Mouse (Mus musculus): ENCODE measurements around the gene Abcc9. TPM values are rescaled to one million over a fixed set of nuclear protein-coding genes. Genes with fewer than 3 reads are reported as not detected.
"Not testable (repeated sequence)": the region's sequence is repeated elsewhere in the genome, so short reads cannot be mapped to it uniquely, and the experiment has no call there.

The Abcc9 gene
- total RNA-seq, 2 experiments from 2014 or later = 215 to 223 TPM

DNA sequence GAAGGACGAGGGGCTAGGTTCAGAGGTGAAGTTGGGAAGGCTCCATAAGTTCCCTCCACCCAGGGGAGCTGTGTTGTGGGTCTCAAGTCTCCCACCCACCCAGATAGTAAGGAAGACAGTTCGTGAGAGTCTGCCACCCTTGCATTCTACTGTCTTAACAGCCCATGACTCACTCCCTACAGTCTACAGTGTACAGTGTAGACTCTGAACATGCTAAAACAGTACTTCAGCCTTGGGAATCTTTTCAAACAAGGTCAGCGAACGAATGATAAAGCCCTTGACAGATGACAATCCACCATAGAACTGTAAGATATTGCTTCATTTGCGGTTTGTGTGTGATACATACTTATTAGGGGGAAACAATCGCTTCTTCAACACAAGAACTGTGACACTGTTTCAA, 8.6 kb upstream of the Abcc9 start:
- intact Hi-C loops (cut with DNase I) = no loop called here
- no peak for DNase-seq (ENCODE audit: low spot score)

DNA sequence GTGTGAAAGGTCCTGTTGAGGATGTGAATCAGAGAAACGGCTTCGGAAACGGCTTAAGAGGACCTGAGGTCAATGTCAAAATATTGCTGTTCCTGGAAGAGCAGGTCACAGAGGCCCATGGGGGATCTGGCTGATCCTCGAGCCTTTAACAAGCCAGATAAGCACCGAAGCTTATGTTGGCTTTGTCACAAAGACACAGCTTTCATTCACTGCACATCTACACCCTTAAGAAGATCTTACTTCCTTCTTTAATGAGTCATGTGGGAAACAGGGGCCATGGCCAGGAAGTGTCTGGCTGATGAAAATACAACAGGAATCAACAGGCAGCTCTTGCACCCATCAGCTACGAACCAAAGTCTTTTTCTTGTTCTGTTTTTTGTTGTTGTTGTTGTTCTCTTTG, 6.3 kb upstream of the Abcc9 start:
- intact Hi-C loops (cut with DNase I) = no loop called here
- DNase-seq (ENCODE audit: low spot score) = no peak

DNA sequence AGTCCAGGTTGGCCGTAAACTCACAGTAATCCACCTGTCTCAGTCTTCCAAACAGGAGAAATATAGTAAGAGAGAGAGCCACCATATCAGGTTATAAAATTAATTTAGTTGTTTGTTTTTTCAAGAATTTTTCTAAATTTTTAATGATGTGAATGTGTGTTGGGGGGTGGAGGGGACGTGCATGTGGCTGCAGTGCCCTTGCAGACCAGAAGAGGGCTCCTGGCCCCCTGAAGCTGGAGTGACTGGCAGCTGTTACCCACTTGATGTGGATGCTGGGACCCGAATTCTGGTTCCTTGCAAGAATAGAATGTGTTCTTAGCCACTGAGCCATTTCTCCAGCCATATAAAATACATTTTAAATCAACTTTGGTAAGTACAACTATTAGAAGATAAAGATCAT, 4.6 kb upstream of the Abcc9 start:
- DNase-seq (ENCODE audit: low spot score) = no peak
- intact Hi-C loops (cut with DNase I) = no loop called here

DNA sequence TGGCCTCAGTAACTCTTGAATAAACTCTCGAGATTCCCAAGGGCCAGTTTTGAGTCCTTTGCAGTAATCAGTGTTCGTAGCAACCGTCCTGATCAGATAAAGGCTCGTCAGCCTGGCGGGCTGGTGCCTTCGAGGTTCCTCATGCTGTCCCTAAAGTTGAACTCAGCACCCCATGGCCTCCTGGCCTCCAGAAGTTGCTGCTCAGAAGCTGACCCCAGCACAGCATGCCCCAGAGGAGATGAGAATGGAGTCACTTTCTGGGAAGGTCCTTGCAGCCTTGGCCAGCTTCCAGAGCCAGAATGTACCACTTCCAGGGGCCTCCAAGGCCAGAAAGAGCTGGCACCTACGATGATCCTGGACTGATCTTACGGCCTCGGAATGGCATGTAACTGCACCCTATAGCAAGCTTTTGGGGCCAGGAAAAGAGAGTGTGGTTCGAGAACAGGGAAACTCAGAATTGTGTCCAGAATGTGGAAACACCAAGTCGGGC, 1.4 kb upstream of the Abcc9 start:
- intact Hi-C loops (cut with DNase I) = no loop called here
- no peak for DNase-seq (ENCODE audit: low spot score)

- intact Hi-C loops (cut with DNase I) = no loop called here
- no peak for DNase-seq (ENCODE audit: low spot score)
These were observed 954 bp downstream of the Abcc9 start for GRCm38 (mm10) chr6:142701161-142701560.

GRCm38 (mm10) chr6:142700753-142701152, 1.4 kb downstream of the Abcc9 start:
- intact Hi-C loops (cut with DNase I) = no loop called here
- DNase-seq (ENCODE audit: low spot score) = no peak

DNA sequence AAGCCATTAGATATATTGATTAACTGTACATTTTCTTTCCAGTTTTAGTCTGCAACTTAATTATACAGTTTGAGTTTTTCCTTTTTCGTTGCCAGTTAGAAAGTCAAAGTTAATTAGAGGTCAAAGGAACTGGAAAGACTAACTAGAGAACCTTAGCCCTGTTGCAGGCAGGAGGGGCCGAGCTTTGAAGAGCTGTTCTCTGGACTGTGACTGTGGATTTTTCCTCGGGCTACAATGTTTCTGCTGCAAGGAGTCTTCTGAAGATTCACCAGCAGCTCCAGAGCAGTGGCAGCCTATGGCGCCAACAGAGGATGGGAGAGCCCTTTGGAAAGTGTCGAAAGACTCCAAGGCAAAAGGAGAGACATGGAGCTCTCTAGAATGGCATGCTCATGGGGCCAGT, 10.0 kb downstream of the Abcc9 start:
- intact Hi-C loops (cut with DNase I) = no loop called here
- DNase-seq (ENCODE audit: low spot score) = no peak

GRCm38 (mm10) chr6:142689673-142690072, 12.4 kb downstream of the Abcc9 start:
- no peak for DNase-seq (ENCODE audit: low spot score)
- intact Hi-C loops (cut with DNase I) = loop anchor here (2.0 kb wide), 1 partner anchor 21 kb away; no protein-coding TSS in a partner anchor

GRCm38 (mm10) chr6:142682985-142683691, 19.0 kb downstream of the Abcc9 start:
- DNase-seq (ENCODE audit: low spot score) = no peak
- intact Hi-C loops (cut with DNase I) = no loop called here

DNA sequence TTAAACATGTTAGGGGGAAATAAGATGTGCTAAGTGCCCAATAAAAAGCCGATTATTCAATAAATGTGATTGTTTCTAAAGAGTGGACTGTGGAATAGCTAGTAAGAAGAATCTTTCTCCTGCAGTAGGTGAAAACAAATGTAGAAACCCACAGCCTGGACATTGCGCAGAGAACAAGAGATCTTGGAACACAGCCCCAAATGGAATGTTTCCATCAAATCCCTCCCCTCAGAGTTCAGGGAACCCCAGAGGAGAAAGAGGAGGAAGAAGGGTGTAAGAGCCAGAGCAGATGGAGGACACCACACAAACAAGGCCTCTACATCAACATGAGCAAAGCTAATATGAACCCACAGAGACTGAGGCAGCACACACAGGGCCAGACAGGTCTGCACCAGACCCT, 32.1 kb downstream of the Abcc9 start:
- intact Hi-C loops (cut with DNase I) = no loop called here
- no peak for DNase-seq (ENCODE audit: low spot score)

GRCm38 (mm10) chr6:142669343-142669742, 32.8 kb downstream of the Abcc9 start:
- intact Hi-C loops (cut with DNase I) = loop anchor here (2.0 to 5.0 kb wide), 2 partner anchors 19 to 53 kb away; no protein-coding TSS in a partner anchor
- DNase-seq (ENCODE audit: low spot score) = no peak

GRCm38 (mm10) chr6:142668831-142669230, 33.3 kb downstream of the Abcc9 start:
- intact Hi-C loops (cut with DNase I) = loop anchor here (2.0 to 5.0 kb wide), 2 partner anchors 20 to 53 kb away; no protein-coding TSS in a partner anchor
- DNase-seq (ENCODE audit: low spot score) = no peak

DNA sequence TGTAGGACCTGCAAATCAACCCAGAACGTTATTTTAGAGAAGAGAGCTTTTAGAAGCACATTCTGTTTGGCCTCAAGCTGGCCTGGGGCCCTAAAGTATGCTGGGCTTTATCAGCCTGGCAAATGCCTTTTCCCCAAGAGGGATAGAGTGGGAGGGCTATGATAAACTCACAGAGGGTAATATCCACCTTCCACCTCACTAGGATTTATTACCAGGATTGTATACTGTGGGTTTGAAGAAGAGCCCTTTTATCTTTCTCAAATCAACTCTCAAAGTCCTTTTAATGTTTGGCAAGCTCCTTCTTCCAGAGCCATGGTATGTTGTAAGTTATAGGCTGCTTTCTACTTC, 33.7 kb downstream of the Abcc9 start:
- intact Hi-C loops (cut with DNase I) = loop anchor here (2.0 to 5.0 kb wide), 2 partner anchors 20 to 54 kb away; no protein-coding TSS in a partner anchor
- no peak for DNase-seq (ENCODE audit: low spot score)

- intact Hi-C loops (cut with DNase I) = loop anchor here (2.0 to 5.0 kb wide), 2 partner anchors 21 to 54 kb away; no protein-coding TSS in a partner anchor
- DNase-seq (ENCODE audit: low spot score) = peak; percentile 53
These were observed 34.3 kb downstream of the Abcc9 start for GRCm38 (mm10) chr6:142667701-142668418.

DNA sequence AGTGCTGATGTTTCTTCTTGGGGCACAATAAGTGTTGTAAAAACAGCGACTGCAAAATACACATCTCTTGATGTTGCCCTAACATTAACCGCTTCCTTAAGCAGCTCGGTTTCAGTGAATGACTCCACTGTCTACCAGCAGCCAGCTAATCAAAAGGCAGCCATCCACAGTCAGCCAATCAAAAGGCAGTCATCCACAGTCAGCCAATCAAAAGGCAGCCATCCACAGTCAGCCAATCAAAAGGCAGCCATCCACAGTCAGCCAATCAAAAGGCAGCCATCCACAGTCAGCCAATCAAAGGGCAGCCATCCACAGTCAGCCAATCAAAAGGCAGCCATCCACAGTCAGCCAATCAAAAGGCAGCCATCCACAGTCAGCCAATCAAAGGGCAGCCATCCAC, 40.1 kb downstream of the Abcc9 start:
- intact Hi-C loops (cut with DNase I); DNase-seq (ENCODE audit: low spot score): not testable (repeated sequence)

GRCm38 (mm10) chr6:142659038-142659437, 43.1 kb downstream of the Abcc9 start:
- DNase-seq (ENCODE audit: low spot score) = no peak
- intact Hi-C loops (cut with DNase I) = loop anchor here (5.0 kb wide), 1 partner anchor 132 kb away; no protein-coding TSS in a partner anchor

GRCm38 (mm10) chr6:142654561-142654960, 47.6 kb downstream of the Abcc9 start:
- intact Hi-C loops (cut with DNase I) = no loop called here
- DNase-seq (ENCODE audit: low spot score) = no peak

DNA sequence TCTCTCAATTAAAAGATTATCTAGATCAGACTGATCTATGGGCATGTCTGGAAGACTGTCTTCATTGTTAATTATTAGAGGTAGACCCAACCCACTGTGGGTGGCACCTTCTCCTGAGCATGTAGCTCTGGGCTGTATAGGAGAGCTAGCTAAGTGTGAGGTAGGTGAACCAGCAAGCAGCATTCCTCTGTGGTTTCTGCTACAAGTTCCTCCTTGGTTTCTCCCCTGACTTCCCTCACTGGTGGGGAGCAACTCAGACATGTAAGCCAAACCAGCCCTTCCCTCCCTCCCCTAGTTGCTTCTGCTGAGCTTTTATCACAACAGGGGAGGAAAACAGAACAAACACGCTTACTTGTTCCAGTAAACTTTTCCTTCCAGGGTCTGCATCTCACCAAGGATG, 49.9 kb downstream of the Abcc9 start:
- no peak for DNase-seq (ENCODE audit: low spot score)
- intact Hi-C loops (cut with DNase I) = no loop called here

GRCm38 (mm10) chr6:142649331-142649730, 52.8 kb downstream of the Abcc9 start:
- intact Hi-C loops (cut with DNase I) = loop anchor here (5.0 kb wide), 1 partner anchor 42 kb away; no protein-coding TSS in a partner anchor
- DNase-seq (ENCODE audit: low spot score) = no peak

GRCm38 (mm10) chr6:142645474-142645873, 56.6 kb downstream of the Abcc9 start:
- no peak for DNase-seq (ENCODE audit: low spot score)
- intact Hi-C loops (cut with DNase I) = loop anchor here (5.0 kb wide), 1 partner anchor 38 kb away; no protein-coding TSS in a partner anchor

DNA sequence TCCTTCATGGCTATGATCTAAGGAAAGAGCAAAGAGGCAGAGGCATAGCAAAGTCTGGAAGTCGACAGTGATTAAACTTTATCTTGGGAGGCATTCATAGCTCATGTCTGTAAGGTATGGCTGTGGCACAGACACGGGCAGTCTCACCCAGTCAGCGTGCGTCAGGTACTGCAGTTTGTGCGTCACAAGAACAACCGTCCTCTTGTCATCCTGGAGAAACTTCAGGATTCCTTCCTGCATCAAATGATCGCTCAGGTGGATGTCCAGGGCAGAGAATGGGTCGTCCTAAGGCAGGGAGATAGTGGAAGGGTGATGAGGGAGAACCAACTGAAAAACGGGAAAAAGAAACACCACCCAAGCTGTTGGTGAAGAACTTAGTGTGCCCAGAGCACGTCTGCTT, 62.8 kb downstream of the Abcc9 start:
- intact Hi-C loops (cut with DNase I) = loop anchor here (5.0 kb wide), 1 partner anchor 47 kb away; no protein-coding TSS in a partner anchor
- DNase-seq (ENCODE audit: low spot score) = no peak

Measured in heart, postnatal 25 days (tissue).